Mouse (Mus musculus) lung, adult 18-20 months (tissue): ENCODE results near the gene Btnl2.
A peak's percentile ranks its signal among the peaks of the same experiment; 100 is the strongest.

Experiments
- DNase-seq, 2 experiments: peaks; one replicate each; pipeline ENCODE4 v3.0.0; 2022; ENCODE audit warnings: mixed read lengths in 2 of 2

The Btnl2 gene

DNA sequence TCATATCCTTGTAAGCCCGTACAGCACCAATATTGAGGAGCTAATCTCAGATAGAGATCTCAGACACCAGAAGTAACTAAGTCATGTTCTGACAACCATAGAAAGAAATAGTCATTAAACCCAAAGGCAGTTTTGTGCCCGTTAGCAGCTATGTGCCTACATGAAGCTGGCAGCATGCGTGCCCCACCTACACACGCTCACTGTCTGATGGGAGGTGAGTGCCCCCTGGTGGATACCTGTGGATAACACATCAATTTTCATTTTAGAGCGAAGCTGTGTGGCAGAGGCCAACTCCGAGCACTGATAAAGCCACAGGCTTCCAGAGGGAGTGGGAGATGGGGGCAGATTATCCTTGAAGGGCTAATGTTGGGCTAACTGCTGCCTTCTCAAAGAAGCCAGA lies 56.5 kb downstream of the Btnl2 start:
- peak; percentile 55 to 67 for DNase-seq
